Mouse (Mus musculus) stomach, postnatal 0 days (tissue): Measurements from ENCODE around the gene Slc31a2.

Experiments
- CTCF ChIP-seq: IDR thresholded peaks from 2 replicates; pipeline ENCODE4 v1.5.1; 2016; ENCODE audit warnings: antibody characterized with exemption, low read depth, mild to moderate bottlenecking, moderate library complexity
- EP300 ChIP-seq: optimal IDR thresholded peaks from 2 replicates; pipeline ENCODE3; 2016; ENCODE audit warnings: antibody characterized with exemption

- TF ChIP-seq CTCF: peak; percentile 43
- no peak for TF ChIP-seq EP300
These were observed 14.9 kb downstream of the Slc31a2 start for GRCm38 (mm10) chr4:62277222-62277621.
